Mouse (Mus musculus): ENCODE results near the gene Rab30.

- no peak for TF ChIP-seq CTCF (IDR thresholded peaks at IDR 0.05; ENCODE audit: insufficient read depth, low read length)
- TF ChIP-seq POLR2A (IDR thresholded peaks at IDR 0.05; ENCODE audit: borderline replicate concordance, extremely low read depth, low read depth, low read length): no peak
Observed at GRCm38 (mm10) chr7:92871596-92871995, 130.2 kb downstream of the Rab30 start.
